Mouse (Mus musculus): ENCODE measurements at regions not wholly inside any gene's neighbourhood (a gene's known extent, or its start where the extent isn't known, plus 50 kb on each side); places are given as distances from the start of the nearest gene placed in this dataset.

GRCm38 (mm10) chr10:8998356-8998755 lies 112.5 kb upstream of the Sash1 start:
- no peak for DNase-seq (ENCODE audit: low spot score)

- no peak for DNase-seq (ENCODE audit: low spot score)
Measured at GRCm38 (mm10) chr10:8995097-8995496, 109.2 kb upstream of the Sash1 start.

- no peak for DNase-seq (ENCODE audit: low spot score)
Measured at GRCm38 (mm10) chr10:8986339-8986738, 100.5 kb upstream of the Sash1 start.

- no peak for DNase-seq (ENCODE audit: low spot score)
Measured at GRCm38 (mm10) chr10:8983347-8983746, 97.5 kb upstream of the Sash1 start.

- DNase-seq (ENCODE audit: low spot score): no peak
Measured at GRCm38 (mm10) chr10:8980568-8980967, 94.7 kb upstream of the Sash1 start.

GRCm38 (mm10) chr10:8978595-8978994 lies 92.7 kb upstream of the Sash1 start:
- DNase-seq (ENCODE audit: low spot score): no peak

GRCm38 (mm10) chr10:8973934-8974333 lies 88.1 kb upstream of the Sash1 start:
- DNase-seq (ENCODE audit: low spot score): no peak

GRCm38 (mm10) chr10:8972789-8973551 lies 87.1 kb upstream of the Sash1 start:
- no peak for DNase-seq (ENCODE audit: low spot score)

GRCm38 (mm10) chr10:8970807-8971206 lies 84.9 kb upstream of the Sash1 start:
- DNase-seq (ENCODE audit: low spot score): no peak

- no peak for DNase-seq (ENCODE audit: low spot score)
Measured at GRCm38 (mm10) chr10:8969586-8969985, 83.7 kb upstream of the Sash1 start.

GRCm38 (mm10) chr10:8969016-8969415 lies 83.1 kb upstream of the Sash1 start:
- no peak for DNase-seq (ENCODE audit: low spot score)

GRCm38 (mm10) chr10:8968276-8968923 lies 82.5 kb upstream of the Sash1 start:
- DNase-seq (ENCODE audit: low spot score): no peak

GRCm38 (mm10) chr10:8962921-8963320 lies 77.1 kb upstream of the Sash1 start:
- DNase-seq (ENCODE audit: low spot score): no peak

- no peak for DNase-seq (ENCODE audit: low spot score)
Measured at GRCm38 (mm10) chr10:8960964-8961675, 75.2 kb upstream of the Sash1 start.

- no peak for DNase-seq (ENCODE audit: low spot score)
Measured at GRCm38 (mm10) chr10:8960275-8960960, 74.5 kb upstream of the Sash1 start.

- DNase-seq (ENCODE audit: low spot score): no peak
Measured at GRCm38 (mm10) chr10:8955499-8956211, 69.8 kb upstream of the Sash1 start.

- no peak for DNase-seq (ENCODE audit: low spot score)
Measured at GRCm38 (mm10) chr10:8954003-8954402, 68.1 kb upstream of the Sash1 start.

GRCm38 (mm10) chr10:8952922-8953321 lies 67.1 kb upstream of the Sash1 start:
- DNase-seq (ENCODE audit: low spot score): no peak

GRCm38 (mm10) chr10:8951937-8952336 lies 66.1 kb upstream of the Sash1 start:
- no peak for DNase-seq (ENCODE audit: low spot score)

- DNase-seq (ENCODE audit: low spot score): no peak
Measured at GRCm38 (mm10) chr10:8951236-8951825, 65.5 kb upstream of the Sash1 start.

GRCm38 (mm10) chr10:8948227-8948626 lies 62.4 kb upstream of the Sash1 start:
- no peak for DNase-seq (ENCODE audit: low spot score)
